Mouse (Mus musculus) ES-E14 (cell line): ENCODE measurements around the gene Il6ra.

Experiments
- HCFC1 ChIP-seq: IDR thresholded peaks from 2 replicates; pipeline ENCODE4 v1.6.1; 2012; ENCODE audit warnings: low read length, inconsistent platforms, borderline replicate concordance; ENCODE audit not compliant: insufficient read depth
- ZC3H11A ChIP-seq: IDR thresholded peaks from 2 replicates; pipeline ENCODE4 v1.6.1; 2012; ENCODE audit warnings: low read depth, mild to moderate bottlenecking, inconsistent platforms, low read length, borderline replicate concordance

GRCm38 (mm10) chr3:89874076-89874475 lies 38.9 kb downstream of the Il6ra start:
- TF ChIP-seq ZC3H11A (no peak), HCFC1 (no peak)
